Mouse (Mus musculus) thymus, postnatal 10 days (tissue): ENCODE results near the gene Rasl2-9.
A peak's percentile ranks its signal among the peaks of the same experiment; 100 is the strongest.
"Not testable (repeated sequence)": the region's sequence is repeated elsewhere in the genome, so short reads cannot be mapped to it uniquely, and the experiment has no call there.

Experiments
- DNase-seq, 2 experiments: peaks; one replicate each; pipeline ENCODE4 v3.0.0; 2021; ENCODE audit warnings: low spot score in 2 of 2

Gene Rasl2-9

DNA sequence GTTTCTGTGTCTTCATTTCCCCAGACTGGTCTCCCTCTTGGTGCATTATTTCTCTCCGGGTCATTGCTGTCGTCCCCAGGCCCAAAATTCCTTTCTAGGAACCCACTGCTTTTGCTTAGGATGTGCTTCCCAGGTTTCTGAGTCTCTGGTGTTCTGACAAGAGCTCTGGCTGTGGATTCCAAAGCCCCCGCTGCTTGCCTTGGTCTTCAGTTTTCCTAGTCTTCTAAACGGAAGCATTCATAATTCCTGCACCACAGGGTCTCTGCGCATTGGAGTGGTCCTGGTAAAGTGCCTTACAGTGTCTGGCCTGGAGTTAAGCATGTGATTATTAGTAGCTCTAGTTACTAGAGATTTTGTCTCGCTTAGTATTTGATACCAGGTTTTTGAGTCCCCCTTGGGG lies 44.9 kb downstream of the Rasl2-9 start:
- DNase-seq = no peak

DNA sequence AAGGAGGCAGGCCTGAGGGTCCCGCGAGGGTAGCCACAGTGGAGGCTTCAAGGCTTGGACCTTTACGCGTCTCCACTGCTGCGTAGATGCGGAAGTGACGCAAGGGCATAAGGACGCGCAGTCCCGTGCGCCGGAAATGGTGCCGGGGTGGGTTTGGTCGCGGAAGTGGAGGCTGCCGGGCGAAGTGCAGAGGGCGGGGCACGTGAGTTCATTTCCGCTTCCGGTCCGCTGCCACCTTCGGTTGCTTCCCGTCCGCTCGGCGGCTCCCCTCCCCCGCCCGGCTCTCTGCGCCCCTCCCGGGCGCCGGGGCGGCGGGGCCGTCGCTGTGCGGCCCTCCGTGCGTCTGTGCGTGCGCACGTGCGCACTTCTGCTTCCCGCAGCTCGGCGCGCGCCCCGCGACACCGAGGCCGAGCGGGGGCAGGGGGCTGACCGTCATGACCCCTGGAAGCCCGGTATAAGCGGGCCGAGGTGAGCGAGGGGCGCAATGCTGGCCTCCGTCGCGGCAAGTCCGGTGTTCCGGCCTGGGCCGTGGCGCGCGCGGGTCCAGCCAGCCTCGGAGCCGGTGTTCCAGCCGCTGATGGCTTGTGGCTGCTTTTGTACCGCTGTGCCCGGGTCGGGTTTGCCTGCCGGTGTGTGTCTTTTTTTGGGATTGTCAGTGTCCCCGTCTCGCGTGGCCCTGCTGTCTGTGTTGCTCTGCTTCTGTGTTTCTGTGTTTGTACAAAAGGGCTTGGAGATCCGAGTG lies 45.6 kb downstream of the Rasl2-9 start, which contains the start of gene Epn1:
Gene Epn1, plus strand, starts transcription at position 226 of the 742 bp plus-strand sequence.
- DNase-seq = peak; percentile 93 to 97

DNA sequence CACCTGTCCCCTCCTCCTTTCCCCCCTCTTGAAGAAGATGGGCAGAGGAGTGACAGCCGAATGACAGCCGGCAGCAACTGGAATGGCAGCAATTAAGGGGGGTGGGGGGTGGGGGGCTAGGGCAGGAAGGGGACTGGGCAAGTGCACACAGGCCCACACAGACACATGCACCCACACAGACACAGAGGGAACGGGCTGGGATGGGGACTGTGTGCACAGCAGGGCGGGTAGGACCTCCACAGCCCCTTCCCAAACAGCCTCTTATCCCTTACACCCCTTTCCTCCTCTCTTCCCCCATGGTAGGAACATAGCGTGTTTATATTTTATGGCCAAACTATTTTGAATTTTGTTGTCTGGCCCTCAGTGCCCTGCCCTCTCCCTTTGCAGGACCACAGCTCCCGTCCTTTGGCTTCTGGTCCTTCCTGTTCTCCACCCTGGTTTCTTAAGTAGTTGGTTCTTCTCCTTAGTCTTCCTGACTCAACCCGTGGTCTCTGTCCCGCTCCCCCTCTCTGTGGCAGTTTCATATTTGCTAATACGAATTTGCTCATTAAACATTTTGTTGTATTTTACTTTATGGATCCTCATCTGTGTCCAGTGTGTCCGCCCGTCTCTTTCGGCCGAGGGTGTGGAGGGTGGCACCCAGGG lies 46.3 kb downstream of the Rasl2-9 start:
- not testable (repeated sequence) for DNase-seq

DNA sequence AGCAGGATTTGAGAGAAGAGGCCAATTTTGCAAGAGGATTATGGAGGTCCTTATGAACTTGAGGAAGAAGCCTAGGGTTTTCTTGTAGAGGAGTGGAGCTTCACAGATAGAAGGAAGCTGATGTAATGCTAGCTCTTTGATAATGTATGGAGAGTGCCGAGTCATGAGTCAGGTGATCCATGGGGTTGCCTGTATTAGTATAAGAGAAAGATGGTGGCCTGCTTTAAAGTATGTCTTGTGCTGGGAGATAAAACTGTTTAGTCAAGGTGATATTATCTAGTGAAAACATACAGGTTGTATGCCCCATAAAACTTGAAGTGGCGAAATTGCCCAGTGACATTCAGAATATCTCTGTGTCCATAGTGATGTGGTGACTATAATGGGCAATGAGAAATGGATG lies 48.8 kb downstream of the Rasl2-9 start:
- no peak for DNase-seq

DNA sequence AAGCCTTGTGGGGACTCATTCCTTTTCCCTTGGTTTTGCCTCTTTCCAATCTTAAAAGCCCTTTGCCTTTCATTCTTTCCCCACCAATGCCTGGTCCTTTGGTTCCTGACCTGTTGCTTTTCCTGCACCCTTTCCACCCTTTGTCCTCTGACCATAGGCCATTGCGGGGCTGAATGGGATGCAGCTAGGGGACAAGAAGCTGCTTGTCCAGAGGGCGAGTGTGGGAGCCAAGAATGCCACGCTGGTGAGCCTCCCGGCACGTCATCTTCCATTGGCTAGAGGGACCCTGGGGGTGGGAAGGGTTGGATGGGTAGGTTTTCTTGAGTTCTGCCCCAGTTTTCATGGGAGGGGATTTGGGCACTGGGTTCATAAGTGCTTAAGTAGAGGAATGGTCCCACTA lies 50.8 kb downstream of the Rasl2-9 start:
- DNase-seq = no peak
